Mouse (Mus musculus) bone marrow macrophage, adult 2 months (primary cell): ENCODE results near the gene Tgfbr1. TPM values are rescaled to one million over a fixed set of nuclear protein-coding genes. Genes with fewer than 3 reads are reported as not detected.

Experiments
- H3K27ac ChIP-seq: 2 replicates; pipeline ENCODE4 v1.5.1; 2012; ENCODE audit warnings: low read depth, low read length; ENCODE audit not compliant: insufficient read depth
- H3K4me1 ChIP-seq: 2 replicates; pipeline ENCODE4 v1.6.1; 2012; ENCODE audit warnings: low read length; ENCODE audit not compliant: control insufficient read depth, insufficient read depth
- H3K4me3 ChIP-seq: 2 replicates; pipeline ENCODE4 v1.5.1; 2012; ENCODE audit warnings: mild to moderate bottlenecking, low read length, moderate library complexity; ENCODE audit not compliant: insufficient read depth
- CTCF ChIP-seq: IDR thresholded peaks from 2 replicates; pipeline ENCODE4 v1.5.1; 2012; ENCODE audit warnings: low read depth, mild to moderate bottlenecking, low read length, moderate library complexity
- POLR2A ChIP-seq: IDR thresholded peaks from 2 replicates; pipeline ENCODE4 v1.6.1; 2012; ENCODE audit warnings: mild to moderate bottlenecking, low read depth, low read length, borderline replicate concordance
- polyA plus RNA-seq: library from polyadenylated mRNA; stranded (reverse); fragments of >200 nt; gene quantifications from 2 replicates; pipeline ENCODE4 v1.2.4, GENCODE M21; 2012; ENCODE audit not compliant: missing spikeins, insufficient read depth, insufficient read length

Gene Tgfbr1
- polyA plus RNA-seq, 1 experiment = 52.1 TPM

- peaks cover 12% of the 10 kb centered on the region for H3K4me1 ChIP-seq
- H3K4me3 ChIP-seq = no peak overlapping the region
- H3K27ac ChIP-seq = no peak overlapping the region
- no peak for TF ChIP-seq POLR2A
- no peak for TF ChIP-seq CTCF
These were observed 10.4 kb upstream of the Tgfbr1 start for GRCm38 (mm10) chr4:47342632-47343031.

- Histone ChIP-seq H3K4me1 (peaks cover 40% of the 10 kb centered on the region), H3K27ac (peak overlapping the region; percentile 33; the same call in 1 of the 2 replicates), H3K4me3 (no peak overlapping the region)
- TF ChIP-seq CTCF (no peak), POLR2A (no peak)
These were observed 6.0 kb upstream of the Tgfbr1 start for GRCm38 (mm10) chr4:47347022-47347421.

- Histone ChIP-seq H3K4me1 (peaks cover 40% of the 10 kb centered on the region), H3K4me3 (no peak overlapping the region), H3K27ac (peak overlapping the region; percentile 45)
- no peak for TF ChIP-seq CTCF
- no peak for TF ChIP-seq POLR2A
These were observed 3.3 kb upstream of the Tgfbr1 start for GRCm38 (mm10) chr4:47349759-47350158.

- TF ChIP-seq CTCF (peak; percentile 46), POLR2A (no peak)
- H3K4me3 ChIP-seq = no peak overlapping the region; the same call in 1 of the 2 replicates
- H3K4me1 ChIP-seq = peaks cover 42% of the 10 kb centered on the region
- H3K27ac ChIP-seq = no peak overlapping the region
These were observed 1.5 kb upstream of the Tgfbr1 start for GRCm38 (mm10) chr4:47351386-47352049.

- Histone ChIP-seq H3K4me1 (peaks cover 40% of the 10 kb centered on the region), H3K27ac (peak overlapping the region; percentile 62), H3K4me3 (peak overlapping the region; percentile 85)
- TF ChIP-seq CTCF (no peak), POLR2A (no peak)
These were observed 861 bp upstream of the Tgfbr1 start for GRCm38 (mm10) chr4:47352061-47352661.

- TF ChIP-seq POLR2A (no peak), CTCF (no peak)
- peak overlapping the region; percentile 70 for H3K27ac ChIP-seq
- H3K4me1 ChIP-seq = peaks cover 37% of the 10 kb centered on the region
- H3K4me3 ChIP-seq = peak overlapping the region; percentile 84
These were observed 542 bp downstream of the Tgfbr1 start for GRCm38 (mm10) chr4:47353416-47354111.

GRCm38 (mm10) chr4:47354304-47354703, 1.3 kb downstream of the Tgfbr1 start:
- Histone ChIP-seq H3K4me1 (peaks cover 35% of the 10 kb centered on the region), H3K27ac (no peak overlapping the region), H3K4me3 (peak overlapping the region; percentile 84)
- no peak for TF ChIP-seq CTCF
- no peak for TF ChIP-seq POLR2A

- Histone ChIP-seq H3K4me1 (peaks cover 32% of the 10 kb centered on the region), H3K27ac (no peak overlapping the region), H3K4me3 (no peak overlapping the region)
- TF ChIP-seq CTCF = no peak
- TF ChIP-seq POLR2A = no peak
These were observed 9.6 kb downstream of the Tgfbr1 start for GRCm38 (mm10) chr4:47362662-47363061.

GRCm38 (mm10) chr4:47363134-47363533, 10.1 kb downstream of the Tgfbr1 start:
- no peak for TF ChIP-seq CTCF
- TF ChIP-seq POLR2A = no peak
- no peak overlapping the region for H3K4me3 ChIP-seq

GRCm38 (mm10) chr4:47368717-47369116, 15.7 kb downstream of the Tgfbr1 start:
- H3K4me1 ChIP-seq = peaks cover 7% of the 10 kb centered on the region
- no peak overlapping the region for H3K4me3 ChIP-seq
- H3K27ac ChIP-seq = no peak overlapping the region
- TF ChIP-seq POLR2A = no peak
- TF ChIP-seq CTCF = no peak

More at GRCm38 (mm10) chr4:47363134-47363533, 10.1 kb downstream of the Tgfbr1 start:
- Histone ChIP-seq H3K4me1 (peaks cover 32% of the 10 kb centered on the region), H3K27ac (no peak overlapping the region)
